Mouse (Mus musculus): ENCODE data around the gene Avpi1.

Gene Avpi1

GRCm38 (mm10) chr19:42145210-42145609, 16.4 kb upstream of the Avpi1 start:
- CTCF ChIA-PET, result interaction anchor here (0.6 kb wide), 1 partner anchor 99 kb away, joined by 3 read pairs; no protein-coding TSS in a partner anchor

DNA sequence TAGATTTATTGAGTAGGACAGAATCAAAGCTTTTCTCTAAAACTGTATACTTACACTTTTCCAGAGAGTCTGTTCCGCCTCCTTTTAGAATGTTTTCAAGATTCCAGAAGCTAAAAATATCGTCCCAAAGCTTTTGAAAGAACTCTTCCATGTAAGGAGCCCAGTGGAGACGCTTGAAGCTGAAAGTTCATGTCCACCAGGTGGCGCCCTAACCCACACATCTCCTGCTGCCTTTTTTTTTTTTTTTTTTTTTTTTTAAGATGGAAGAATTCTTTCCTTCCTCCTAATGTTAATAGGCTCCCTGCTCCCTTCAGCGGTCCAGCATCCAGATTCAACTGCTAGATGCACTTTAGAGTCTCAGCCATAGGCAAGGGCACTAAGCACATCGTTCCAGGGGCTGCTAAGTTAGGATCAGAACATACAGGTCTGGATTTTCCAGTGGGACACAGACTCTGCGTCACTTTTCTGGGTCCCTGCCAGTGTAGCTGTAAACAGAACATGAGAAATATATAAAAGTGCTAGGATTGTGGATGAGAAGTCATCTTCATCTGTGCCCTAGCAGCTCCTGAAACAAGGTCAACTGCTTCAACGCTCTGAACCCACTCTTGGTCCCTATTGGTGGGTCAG, 15.8 kb upstream of the Avpi1 start:
- CTCF ChIA-PET, result interaction anchor here (0.6 to 0.8 kb wide), 3 partner anchors 12 to 44 kb away, joined by 3 to 7 read pairs (median 4); no protein-coding TSS in a partner anchor

- CTCF ChIA-PET, result interaction anchor here (0.6 to 0.8 kb wide), 3 partner anchors 13 to 44 kb away, joined by 3 to 7 read pairs (median 4); no protein-coding TSS in a partner anchor
Measured at GRCm38 (mm10) chr19:42144067-42144466, 15.2 kb upstream of the Avpi1 start.

DNA sequence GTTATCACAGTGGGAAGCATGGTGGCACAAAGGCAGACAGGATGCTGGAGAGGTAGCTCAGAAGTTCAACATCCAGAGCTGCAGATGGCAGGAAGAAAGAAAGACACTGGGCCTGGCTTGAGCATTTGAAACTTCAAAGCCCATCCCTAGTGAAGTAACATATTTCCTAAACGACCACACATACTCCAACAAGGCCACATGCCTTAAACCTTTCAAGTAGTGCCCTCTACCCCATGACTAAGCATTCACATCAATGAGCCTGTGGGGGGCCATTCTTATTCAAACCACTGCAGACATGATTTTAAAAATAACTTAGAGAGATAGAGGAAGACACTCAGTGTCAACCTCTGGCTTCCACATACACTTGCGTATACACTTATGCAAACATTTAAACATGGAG, 13.9 kb upstream of the Avpi1 start:
- CTCF ChIA-PET, result no interaction called here

DNA sequence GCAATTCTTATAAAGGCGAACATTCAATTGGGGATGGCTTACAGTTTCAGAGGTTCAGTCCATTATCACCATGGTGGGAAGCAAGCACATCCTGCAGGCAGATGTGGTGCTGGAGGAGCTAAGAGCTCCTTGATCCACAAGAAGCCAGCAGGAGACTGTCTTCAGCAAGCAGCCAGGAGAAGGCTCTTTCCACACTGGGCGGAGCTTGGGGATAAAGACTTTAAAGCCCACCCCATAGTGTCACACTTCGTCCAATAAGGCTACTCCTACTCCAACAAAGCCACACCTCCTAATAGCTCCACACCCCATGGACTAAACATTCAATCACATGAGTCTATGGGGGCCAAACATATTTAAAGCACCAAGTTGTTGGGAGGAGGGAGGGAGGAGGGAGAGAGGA, 13.1 kb upstream of the Avpi1 start:
- CTCF ChIA-PET, result no interaction called here

- CTCF ChIA-PET, result no interaction called here
Measured at GRCm38 (mm10) chr19:42139724-42140517, 11.1 kb upstream of the Avpi1 start.

GRCm38 (mm10) chr19:42138517-42139285, 9.8 kb upstream of the Avpi1 start:
- CTCF ChIA-PET, result no interaction called here

GRCm38 (mm10) chr19:42137167-42137672, 8.4 kb upstream of the Avpi1 start:
- CTCF ChIA-PET, result no interaction called here

DNA sequence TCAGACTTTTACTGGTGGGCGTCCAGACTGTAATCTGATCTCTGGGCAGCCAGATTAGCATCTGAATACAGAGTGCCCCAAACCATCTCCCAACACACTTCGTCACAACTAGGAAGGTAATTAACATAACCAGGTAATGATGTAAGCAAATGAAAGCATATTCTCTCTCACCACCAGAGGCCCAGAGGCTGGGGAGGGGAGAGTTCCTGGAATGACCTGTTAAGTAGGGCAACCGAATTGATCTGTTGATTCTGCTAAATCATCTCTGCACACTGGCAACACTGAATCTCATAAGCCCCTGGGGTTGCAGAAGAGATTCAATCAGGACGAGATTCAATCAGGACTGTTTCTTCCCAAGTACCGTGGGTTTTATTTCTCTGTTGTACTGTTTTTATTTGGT, 7.3 kb upstream of the Avpi1 start:
- CTCF ChIA-PET, result no interaction called here

DNA sequence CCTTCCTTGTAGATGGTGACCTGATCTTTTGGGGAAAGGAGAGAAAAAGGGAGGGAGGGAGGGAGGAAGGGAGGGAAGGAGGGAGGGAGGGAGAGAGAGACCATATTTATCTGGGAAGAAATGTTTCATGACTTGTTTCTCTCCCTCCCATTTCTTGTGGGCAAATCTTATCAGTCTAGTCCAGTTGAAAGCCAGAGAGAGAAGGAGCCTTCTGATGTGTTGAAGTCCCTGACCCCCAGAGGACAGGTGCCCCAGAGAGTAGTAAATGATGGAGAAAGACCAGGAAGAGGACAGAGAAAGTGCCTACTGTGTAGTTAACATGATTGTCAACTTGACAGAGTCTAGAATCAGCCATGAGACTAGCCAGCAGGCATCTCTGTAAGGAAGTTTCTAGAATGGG, 6.2 kb upstream of the Avpi1 start:
- CTCF ChIA-PET, result no interaction called here

GRCm38 (mm10) chr19:42131101-42131500, 2.2 kb upstream of the Avpi1 start:
- CTCF ChIA-PET, result interaction anchor here (0.7 to 1.4 kb wide), 2 partner anchors 19 to 101 kb away, joined by 4 read pairs; no protein-coding TSS in a partner anchor

DNA sequence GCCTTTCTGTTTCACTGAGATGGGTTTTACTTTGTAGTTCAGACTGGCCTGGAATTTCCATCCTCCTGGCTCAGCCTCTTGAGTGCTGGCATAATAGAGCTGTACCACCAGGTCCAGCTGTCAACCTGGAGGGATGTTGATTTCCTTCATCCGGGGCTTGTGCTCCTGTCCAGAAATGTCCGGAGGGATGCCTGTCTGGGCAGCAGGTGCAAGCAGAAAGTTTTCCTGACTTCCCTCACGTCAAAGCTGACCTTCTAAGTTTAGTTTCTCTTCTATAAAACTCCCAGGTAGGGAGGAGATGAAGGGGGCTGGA, 1.4 kb upstream of the Avpi1 start:
- CTCF ChIA-PET, result interaction anchor here (0.9 to 1.4 kb wide), 3 partner anchors 14 to 43 kb away, joined by 4 to 7 read pairs (median 4); partner anchors contain the start of gene Morn4

DNA sequence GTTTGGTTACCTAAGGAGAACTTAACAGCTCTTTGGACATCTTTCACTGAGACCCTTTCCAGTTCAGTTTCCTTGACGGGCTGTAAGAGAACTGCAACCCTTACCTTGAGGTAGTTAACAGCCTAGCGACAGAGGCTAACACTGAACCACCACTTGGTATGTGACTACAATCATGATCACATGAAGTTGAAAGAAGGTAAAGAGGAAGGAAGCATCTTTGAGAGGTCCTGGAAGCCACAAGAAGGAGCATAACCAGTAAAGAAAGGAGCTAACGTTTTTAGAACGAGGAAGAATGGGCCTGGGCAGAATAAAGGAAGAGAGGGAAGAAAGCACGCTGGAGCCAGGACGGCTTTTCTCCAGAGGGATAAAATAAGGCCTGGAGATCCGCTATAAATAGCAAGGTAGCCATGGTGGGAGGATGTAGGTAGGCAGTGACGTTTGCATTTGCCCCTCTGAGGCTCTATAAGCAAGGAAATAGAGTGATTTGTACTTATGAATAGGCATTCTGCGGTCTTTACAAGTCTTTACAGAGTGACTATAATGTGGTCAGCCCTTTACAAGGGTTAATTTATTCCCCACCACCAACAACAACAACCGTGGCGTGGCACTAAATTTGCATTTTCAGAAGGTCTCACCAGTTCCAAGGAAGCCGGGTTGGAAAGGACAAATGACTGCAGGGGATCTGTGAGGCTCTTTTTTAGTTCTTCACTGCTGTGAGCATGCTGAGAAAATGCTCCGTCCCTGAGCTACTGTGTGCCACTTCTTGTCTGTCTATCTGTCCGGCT, 842 bp upstream of the Avpi1 start:
- CTCF ChIA-PET, result interaction anchor here (0.9 to 1.4 kb wide), 3 partner anchors 15 to 43 kb away, joined by 4 to 7 read pairs (median 4); partner anchors contain the start of gene Morn4

GRCm38 (mm10) chr19:42128052-42128740, 663 bp downstream of the Avpi1 start:
- CTCF ChIA-PET, result interaction anchor here (1.3 kb wide), 1 partner anchor 83 kb away, joined by 3 read pairs; the partner anchor contains the start of gene Hoga1

DNA sequence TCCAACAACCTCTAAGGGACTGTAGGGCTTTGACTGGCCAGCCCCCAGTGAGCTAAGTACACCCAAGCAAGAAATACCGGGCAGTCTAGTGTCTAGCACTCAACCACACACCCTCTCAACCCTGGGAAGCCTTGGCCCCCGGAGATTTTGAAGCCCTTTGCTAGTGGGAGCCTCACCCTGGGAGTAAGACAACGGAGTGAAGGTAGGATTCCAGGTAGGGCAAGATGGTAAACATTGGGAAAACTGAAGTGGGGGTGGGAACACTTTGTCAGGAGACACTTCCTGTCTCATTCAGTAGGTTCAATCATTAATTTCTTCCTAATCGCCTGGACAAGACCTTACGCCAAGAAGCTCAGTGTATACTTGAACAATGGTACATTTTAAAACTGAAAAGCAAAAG, 1.8 kb downstream of the Avpi1 start:
- CTCF ChIA-PET, result no interaction called here

DNA sequence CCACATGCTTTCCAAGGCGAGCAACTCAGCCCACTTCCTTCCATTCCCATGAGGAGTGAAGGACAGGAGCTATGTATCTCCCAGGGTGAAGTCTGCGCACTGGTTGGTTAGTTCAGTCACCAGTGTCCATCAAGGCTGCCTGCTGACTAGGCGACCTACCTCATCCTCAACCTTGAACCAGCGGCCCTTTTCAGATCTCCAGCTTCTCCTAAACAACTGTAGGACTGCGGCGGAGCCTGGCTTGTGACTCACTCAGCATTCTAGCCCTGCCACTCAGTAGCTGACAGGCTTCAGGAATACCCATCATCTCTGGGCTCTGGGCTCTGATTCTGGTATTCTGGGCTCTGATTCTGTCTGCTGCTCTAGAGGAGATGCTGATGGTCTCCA, 2.6 kb downstream of the Avpi1 start:
- CTCF ChIA-PET, result no interaction called here

DNA sequence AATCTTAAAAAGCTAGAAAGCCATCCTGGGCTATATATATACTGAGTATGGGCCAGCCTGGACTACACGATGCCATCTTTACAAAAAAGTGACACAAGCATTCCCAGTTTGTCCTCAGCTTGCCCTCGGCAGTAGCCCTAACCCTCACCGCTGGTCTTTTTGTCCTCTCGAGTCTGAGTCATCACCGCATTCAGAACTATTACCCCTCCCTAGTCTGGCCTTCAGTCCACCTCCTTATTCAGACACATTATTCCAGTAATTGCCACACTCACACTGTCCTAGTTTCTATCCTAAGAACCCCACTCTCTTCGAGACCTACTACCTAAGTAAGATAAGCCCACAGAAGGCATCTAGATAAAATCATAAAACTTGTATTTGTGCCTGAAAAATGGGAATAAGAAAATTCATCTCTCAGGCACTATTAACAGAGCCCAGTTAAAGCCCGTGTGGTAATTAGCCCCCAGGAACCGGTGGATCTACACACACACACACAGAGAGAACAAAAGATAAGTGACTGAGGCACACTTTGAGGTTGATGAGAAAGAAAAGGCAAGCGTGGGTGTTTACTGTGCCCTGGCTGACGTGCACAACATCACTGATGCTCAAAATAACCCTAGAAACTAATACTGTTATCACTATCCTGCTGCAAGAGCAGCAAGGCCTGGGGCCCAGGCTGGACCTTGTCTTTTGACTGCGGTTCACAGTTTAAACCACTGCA, 3.2 kb downstream of the Avpi1 start:
- CTCF ChIA-PET, result no interaction called here

- CTCF ChIA-PET, result no interaction called here
Measured at GRCm38 (mm10) chr19:42124684-42125083, 4.2 kb downstream of the Avpi1 start.

GRCm38 (mm10) chr19:42120451-42120850, 8.4 kb downstream of the Avpi1 start:
- CTCF ChIA-PET, result no interaction called here

GRCm38 (mm10) chr19:42118596-42118995, 10.3 kb downstream of the Avpi1 start:
- CTCF ChIA-PET, result no interaction called here

Data from spleen, embryonic (tissue).